Mouse (Mus musculus) liver, embryonic 15.5 days (tissue): ENCODE results near the gene Mcpt9. TPM values are rescaled to one million over a fixed set of nuclear protein-coding genes. Genes with fewer than 3 reads are reported as not detected.

Experiments
- polyA plus RNA-seq: library from polyadenylated mRNA; unstranded; fragments of >200 nt; fragmentation: Nextera tagmentation; extraction: Ambion mirVana; gene quantifications from 2 replicates; pipeline ENCODE4 v1.2.1, GENCODE M21; 2015

Mcpt9 gene
- polyA plus RNA-seq, 1 experiment from 2014 or later, result not detected

Other genes starting within 250 kb of the Mcpt9 start
- 1.4 and 1.9 TPM in 2 replicates for gene Adcy4, start 246.4 kb downstream of the Mcpt9 start, polyA plus RNA-seq
- gene Ripk3, start 241.6 kb downstream of the Mcpt9 start, polyA plus RNA-seq, result 16.9 and 19.7 TPM in 2 replicates
- 0.67 and 0.86 TPM in 2 replicates for gene Nfatc4, start 207.4 kb downstream of the Mcpt9 start, polyA plus RNA-seq
- 2.0 and 2.1 TPM in 2 replicates for gene Nynrin, start 176.5 kb downstream of the Mcpt9 start, polyA plus RNA-seq
- 0.20 and 0.31 TPM in 2 replicates for gene Cbln3, start 146.1 kb downstream of the Mcpt9 start, polyA plus RNA-seq
- 8.6 and 10.1 TPM in 2 replicates for gene Khnyn, start 145.5 kb downstream of the Mcpt9 start, polyA plus RNA-seq
- gene Sdr39u1, start 130.2 kb downstream of the Mcpt9 start, polyA plus RNA-seq, result 12.8 and 15.5 TPM in 2 replicates
- 0.36 and 0.47 TPM in 2 replicates for gene Cma1, start 85.8 kb downstream of the Mcpt9 start, polyA plus RNA-seq
- gene Cma2, start 79.5 kb downstream of the Mcpt9 start, polyA plus RNA-seq, result not detected in 2 replicates
- gene Mcpt1, start 12.5 kb downstream of the Mcpt9 start, polyA plus RNA-seq, result not detected in 2 replicates
- 0.14 and 0.15 TPM in 2 replicates for gene Mcpt2, start 11.5 kb upstream of the Mcpt9 start, polyA plus RNA-seq
- gene Mcpt4, start 31.8 kb upstream of the Mcpt9 start, polyA plus RNA-seq, result not detected in 2 replicates
- 6.2 and 6.4 TPM in 2 replicates for gene Mcpt8, start 54.8 kb upstream of the Mcpt9 start, polyA plus RNA-seq
- gene Ctsg, start 72.1 kb upstream of the Mcpt9 start, polyA plus RNA-seq, result 39.4 and 44.1 TPM in 2 replicates
- not detected in 2 replicates for gene Gzme, start 90.1 kb upstream of the Mcpt9 start, polyA plus RNA-seq
- gene Gzmd, start 102.1 kb upstream of the Mcpt9 start, polyA plus RNA-seq, result not detected in 2 replicates
- gene Gzmg, start 129.1 kb upstream of the Mcpt9 start, polyA plus RNA-seq, result not detected in 2 replicates
- gene Gzmn, start 144.1 kb upstream of the Mcpt9 start, polyA plus RNA-seq, result not detected in 2 replicates
- not detected in 2 replicates for gene Gzmf, start 180.9 kb upstream of the Mcpt9 start, polyA plus RNA-seq
- 0.09 TPM in 1 of 2 replicates, not detected in the other for gene Gzmc, start 204.2 kb upstream of the Mcpt9 start, polyA plus RNA-seq
- gene Gzmb, start 231.8 kb upstream of the Mcpt9 start, polyA plus RNA-seq, result 0.39 and 0.44 TPM in 2 replicates